Mouse (Mus musculus): ENCODE measurements around the gene Togaram1. TPM values are rescaled to one million over a fixed set of nuclear protein-coding genes. Genes with fewer than 3 reads are reported as not detected.

The Togaram1 gene
- polyA plus RNA-seq (2015; fragmentation: Nextera tagmentation; extraction: Ambion mirVana), result 31.6 and 32.8 TPM in 2 replicates

- peak within 1 kb of the TSS; percentile 90 for H3K9ac ChIP-seq
- no peaks in the 10 kb centered on the region for H3K9me3 ChIP-seq
- H3K4me3 ChIP-seq, result peak within 1 kb of the TSS; percentile 89
- peak within 1 kb of the TSS; percentile 86 for H3K27ac ChIP-seq
- H3K36me3 ChIP-seq, result no peaks in the 10 kb centered on the region
- H3K27me3 ChIP-seq, result no peaks in the 10 kb centered on the region
- peaks cover 29% of the 10 kb centered on the region for H3K4me1 ChIP-seq
- WGBS, result under 1% methylated on average over 40 of the region's 45 CpGs
- peak; percentile 99 for ATAC-seq (ENCODE audit: insufficient number of reproducible peaks, insufficient read depth, low FRiP score, low TSS enrichment, low read depth)
- peak within 1 kb of the TSS; percentile 96 for H3K4me2 ChIP-seq
These were observed at the start of gene Togaram1, which contains the start of gene Klhl28 for GRCm38 (mm10) chr12:64965124-64966026. Gene Togaram1, plus strand, starts transcription at chr12:64965804. Gene Klhl28, minus strand, starts transcription at chr12:64965534.

DNA sequence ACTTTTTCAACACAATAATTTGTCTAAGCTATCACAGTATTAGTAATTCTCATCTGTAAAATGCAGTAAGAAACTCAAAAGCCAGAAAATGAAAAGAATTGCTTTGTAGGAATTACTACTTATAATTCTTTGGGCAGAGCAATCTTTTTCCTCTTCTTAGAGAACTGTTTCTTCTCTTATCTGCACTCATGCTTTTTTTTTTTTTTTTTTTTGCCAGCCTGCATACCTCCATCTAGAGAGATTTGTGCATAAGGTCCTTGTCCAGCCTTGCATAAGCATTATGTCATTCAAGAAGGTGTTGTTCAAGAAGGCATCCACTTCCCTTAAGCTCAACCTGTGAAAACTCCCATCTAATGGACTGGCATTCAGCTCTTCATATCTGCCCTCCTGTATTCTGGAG is 48.9 kb upstream of the Togaram1 start:
- Histone ChIP-seq H3K27ac (no peak overlapping the region), H3K36me3 (no peaks in the 10 kb centered on the region)
- no peak for ATAC-seq (ENCODE audit: insufficient number of reproducible peaks, insufficient read depth, low FRiP score, low TSS enrichment, low read depth)

GRCm38 (mm10) chr12:64917578-64918471 is 47.8 kb upstream of the Togaram1 start, which contains the start of gene Gm527:
Gene Gm527, plus strand, starts transcription at chr12:64917906.
- 0% methylated on average over 64 of the region's 93 CpGs for WGBS
- H3K36me3 ChIP-seq, result no peaks in the 10 kb centered on the region
- ATAC-seq (ENCODE audit: insufficient number of reproducible peaks, insufficient read depth, low FRiP score, low TSS enrichment, low read depth), result peak; percentile 100

More for the DNA sequence above, 48.9 kb upstream of the Togaram1 start:
- Histone ChIP-seq H3K9me3 (no peaks in the 10 kb centered on the region), H3K27me3 (no peaks in the 10 kb centered on the region), H3K4me3 (no peak overlapping the region), H3K4me2 (no peak overlapping the region), H3K9ac (no peak overlapping the region), H3K4me1 (no peaks in the 10 kb centered on the region)

GRCm38 (mm10) chr12:64937493-64937892 is 28.1 kb upstream of the Togaram1 start:
- Histone ChIP-seq H3K27ac (no peak overlapping the region), H3K4me2 (no peak overlapping the region), H3K4me3 (no peak overlapping the region), H3K9ac (no peak overlapping the region), H3K4me1 (no peaks in the 10 kb centered on the region), H3K9me3 (no peaks in the 10 kb centered on the region), H3K36me3 (peaks cover 14% of the 10 kb centered on the region), H3K27me3 (no peaks in the 10 kb centered on the region)
- no peak for ATAC-seq (ENCODE audit: insufficient number of reproducible peaks, insufficient read depth, low FRiP score, low TSS enrichment, low read depth)
- 79% methylated on average over 2 of the region's 2 CpGs for WGBS

More at GRCm38 (mm10) chr12:64917578-64918471, 47.8 kb upstream of the Togaram1 start, which contains the start of gene Gm527:
- Histone ChIP-seq H3K27me3 (no peaks in the 10 kb centered on the region), H3K4me1 (no peaks in the 10 kb centered on the region), H3K27ac (peak within 1 kb of the TSS; percentile 68; the same call in 1 of the 2 replicates), H3K9me3 (no peaks in the 10 kb centered on the region), H3K9ac (peak within 1 kb of the TSS; percentile 84), H3K4me3 (peak within 1 kb of the TSS; percentile 81), H3K4me2 (peak within 1 kb of the TSS; percentile 79)

- no peaks in the 10 kb centered on the region for H3K27me3 ChIP-seq
- H3K9me3 ChIP-seq, result no peaks in the 10 kb centered on the region
- H3K4me2 ChIP-seq, result peak overlapping the region; percentile 96
- peak overlapping the region; percentile 89 for H3K4me3 ChIP-seq
- ATAC-seq (ENCODE audit: insufficient number of reproducible peaks, insufficient read depth, low FRiP score, low TSS enrichment, low read depth), result no peak
- 19% methylated on average over 4 of the region's 4 CpGs for WGBS
- no peak overlapping the region for H3K27ac ChIP-seq
- peaks cover 23% of the 10 kb centered on the region for H3K4me1 ChIP-seq
- peak overlapping the region; percentile 74 for H3K9ac ChIP-seq
- H3K36me3 ChIP-seq, result no peaks in the 10 kb centered on the region
These were observed 1.0 kb upstream of the Togaram1 start for GRCm38 (mm10) chr12:64964560-64964959.

DNA sequence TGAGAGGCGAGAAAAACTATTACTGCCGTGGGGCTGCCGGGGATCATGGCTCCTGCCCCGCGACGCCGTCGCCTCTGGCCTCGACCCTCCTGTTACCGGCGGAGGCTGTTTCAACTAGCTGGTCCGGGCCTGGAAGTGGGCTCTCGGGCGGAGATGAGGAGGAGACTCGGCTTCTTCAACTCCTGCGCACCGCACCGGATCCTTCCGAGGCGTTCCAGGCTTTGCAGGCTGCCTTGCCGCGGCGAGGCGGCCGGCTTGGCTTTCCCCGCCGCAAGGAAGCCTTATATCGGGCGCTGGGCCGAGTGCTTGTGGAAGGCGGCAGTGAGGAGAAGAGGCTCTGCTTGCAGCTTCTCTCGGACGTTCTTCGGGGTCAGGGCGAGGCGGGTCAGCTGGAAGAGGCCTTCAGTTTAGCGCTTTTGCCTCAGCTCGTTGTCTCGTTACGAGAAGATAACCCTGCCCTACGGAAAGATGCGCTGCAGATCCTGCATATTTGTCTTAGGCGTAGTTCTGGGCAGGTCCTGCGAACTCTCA is 562 bp downstream of the Togaram1 start:
- peak overlapping the region; percentile 90 for H3K9ac ChIP-seq
- no peaks in the 10 kb centered on the region for H3K36me3 ChIP-seq
- under 1% methylated on average over 44 of the region's 44 CpGs for WGBS
- no peaks in the 10 kb centered on the region for H3K9me3 ChIP-seq
- peaks cover 37% of the 10 kb centered on the region for H3K4me1 ChIP-seq
- peak overlapping the region; percentile 86 for H3K27ac ChIP-seq
- ATAC-seq (ENCODE audit: insufficient number of reproducible peaks, insufficient read depth, low FRiP score, low TSS enrichment, low read depth), result peak; percentile 8; the same call in 1 of the 2 replicates
- peak overlapping the region; percentile 89 for H3K4me3 ChIP-seq
- peak overlapping the region; percentile 96 for H3K4me2 ChIP-seq
- no peaks in the 10 kb centered on the region for H3K27me3 ChIP-seq

- WGBS, result 3% methylated on average over 19 of the region's 19 CpGs
- Histone ChIP-seq H3K36me3 (no peaks in the 10 kb centered on the region; the same call in 1 of the 2 replicates), H3K4me3 (peak overlapping the region; percentile 89), H3K4me2 (peak overlapping the region; percentile 96), H3K9me3 (no peaks in the 10 kb centered on the region), H3K9ac (peak overlapping the region; percentile 90), H3K27me3 (no peaks in the 10 kb centered on the region), H3K4me1 (peaks cover 39% of the 10 kb centered on the region), H3K27ac (peak overlapping the region; percentile 86)
- ATAC-seq (ENCODE audit: insufficient number of reproducible peaks, insufficient read depth, low FRiP score, low TSS enrichment, low read depth), result no peak
These were observed 1.2 kb downstream of the Togaram1 start for GRCm38 (mm10) chr12:64966652-64967435.

- Histone ChIP-seq H3K4me3 (peak overlapping the region; percentile 89), H3K27me3 (no peaks in the 10 kb centered on the region), H3K4me2 (peak overlapping the region; percentile 96), H3K4me1 (peaks cover 43% of the 10 kb centered on the region), H3K9me3 (no peaks in the 10 kb centered on the region), H3K9ac (peak overlapping the region; percentile 90), H3K27ac (no peak overlapping the region), H3K36me3 (no peaks in the 10 kb centered on the region; the same call in 1 of the 2 replicates)
- ATAC-seq (ENCODE audit: insufficient number of reproducible peaks, insufficient read depth, low FRiP score, low TSS enrichment, low read depth), result no peak
- 1% methylated on average over 9 of the region's 9 CpGs for WGBS
These were observed 1.9 kb downstream of the Togaram1 start for GRCm38 (mm10) chr12:64967470-64967869.

GRCm38 (mm10) chr12:64968067-64968466 is 2.5 kb downstream of the Togaram1 start:
- ATAC-seq (ENCODE audit: insufficient number of reproducible peaks, insufficient read depth, low FRiP score, low TSS enrichment, low read depth), result no peak
- no peaks in the 10 kb centered on the region for H3K9me3 ChIP-seq

DNA sequence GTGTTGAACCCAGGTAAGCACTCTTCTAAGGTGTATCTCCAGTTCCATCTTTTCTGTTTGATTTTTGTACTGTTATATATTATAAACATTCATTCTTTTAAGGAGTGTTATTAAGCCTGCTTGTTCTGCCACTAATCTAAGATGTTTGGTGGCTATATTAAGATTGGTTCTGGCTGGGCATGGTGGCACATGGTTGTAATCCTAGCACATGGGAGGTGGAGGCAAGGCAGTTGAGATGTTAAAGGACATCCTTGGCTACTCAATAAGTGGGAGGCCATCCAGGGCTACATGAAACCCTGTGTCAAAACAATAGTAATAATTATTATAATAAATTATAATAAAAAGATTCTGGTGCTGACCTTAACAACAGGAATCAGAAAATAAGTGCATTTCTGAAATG is 5.8 kb downstream of the Togaram1 start:
- Histone ChIP-seq H3K36me3 (no peaks in the 10 kb centered on the region; the same call in 1 of the 2 replicates), H3K27me3 (no peaks in the 10 kb centered on the region), H3K27ac (no peak overlapping the region), H3K9me3 (no peaks in the 10 kb centered on the region), H3K4me1 (peaks cover 46% of the 10 kb centered on the region), H3K9ac (no peak overlapping the region), H3K4me2 (peak overlapping the region; percentile 61), H3K4me3 (no peak overlapping the region)
- ATAC-seq (ENCODE audit: insufficient number of reproducible peaks, insufficient read depth, low FRiP score, low TSS enrichment, low read depth), result no peak

More at GRCm38 (mm10) chr12:64968067-64968466, 2.5 kb downstream of the Togaram1 start:
- H3K4me3 ChIP-seq, result peak overlapping the region; percentile 89
- H3K27ac ChIP-seq, result no peak overlapping the region
- H3K4me2 ChIP-seq, result peak overlapping the region; percentile 96
- H3K9ac ChIP-seq, result peak overlapping the region; percentile 90
- no peaks in the 10 kb centered on the region for H3K27me3 ChIP-seq
- WGBS, result 4% methylated on average over 2 of the region's 2 CpGs
- H3K36me3 ChIP-seq, result no peaks in the 10 kb centered on the region; the same call in 1 of the 2 replicates
- peaks cover 43% of the 10 kb centered on the region for H3K4me1 ChIP-seq
